Mouse (Mus musculus): ENCODE measurements around the gene Kif26a.

DNA sequence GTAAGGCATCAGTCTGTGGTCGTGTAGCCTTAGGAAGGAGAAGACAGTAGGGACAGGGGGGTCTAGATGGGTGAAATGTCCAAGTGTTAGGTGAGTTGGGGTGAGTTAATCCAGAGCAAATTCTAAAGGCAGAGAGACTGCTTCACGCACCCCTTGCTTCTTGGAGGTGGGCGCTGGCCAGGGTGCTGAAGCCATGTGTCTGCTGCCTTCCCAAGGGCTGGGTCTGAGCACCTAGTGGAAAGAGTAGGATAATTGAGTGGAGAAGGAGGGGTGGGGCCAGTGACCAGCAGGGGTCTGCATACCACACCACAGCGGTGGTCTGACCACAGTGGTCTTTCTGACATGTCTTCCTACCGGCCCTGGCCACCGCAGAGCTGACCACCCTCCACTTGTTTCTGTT lies 4.7 kb upstream of the Kif26a start:
- TF ChIP-seq CTCF (IDR thresholded peaks at IDR 0.05; ENCODE audit: insufficient read depth, low read depth, low read length): no peak
- no peak for TF ChIP-seq POLR2A (IDR thresholded peaks at IDR 0.05; ENCODE audit: insufficient read depth, low read depth, low read length)

Data from olfactory bulb, adult 2 months (tissue).